Mouse (Mus musculus) heart, adult 2 months (tissue): ENCODE measurements around the gene Tmem94.

ENCODE experiments used
- CTCF ChIP-seq: fragments of 200-600 bp; IDR thresholded peaks from 2 replicates; pipeline ENCODE4 v1.8.1; 2022; ENCODE audit warnings: antibody characterized with exemption, mild to moderate bottlenecking, moderate library complexity
- EP300 ChIP-seq: fragments of 200-500 bp; IDR thresholded peaks from 2 replicates; pipeline ENCODE4 v1.6.1; 2011; ENCODE audit warnings: low read depth, low read length, control low read depth; ENCODE audit not compliant: insufficient read depth
- POLR2A ChIP-seq: fragments of 200-500 bp; IDR thresholded peaks from 2 replicates; pipeline ENCODE4 v1.6.1; 2011; ENCODE audit warnings: mild to moderate bottlenecking, low read depth, low read length, control low read depth; ENCODE audit not compliant: insufficient read depth

DNA sequence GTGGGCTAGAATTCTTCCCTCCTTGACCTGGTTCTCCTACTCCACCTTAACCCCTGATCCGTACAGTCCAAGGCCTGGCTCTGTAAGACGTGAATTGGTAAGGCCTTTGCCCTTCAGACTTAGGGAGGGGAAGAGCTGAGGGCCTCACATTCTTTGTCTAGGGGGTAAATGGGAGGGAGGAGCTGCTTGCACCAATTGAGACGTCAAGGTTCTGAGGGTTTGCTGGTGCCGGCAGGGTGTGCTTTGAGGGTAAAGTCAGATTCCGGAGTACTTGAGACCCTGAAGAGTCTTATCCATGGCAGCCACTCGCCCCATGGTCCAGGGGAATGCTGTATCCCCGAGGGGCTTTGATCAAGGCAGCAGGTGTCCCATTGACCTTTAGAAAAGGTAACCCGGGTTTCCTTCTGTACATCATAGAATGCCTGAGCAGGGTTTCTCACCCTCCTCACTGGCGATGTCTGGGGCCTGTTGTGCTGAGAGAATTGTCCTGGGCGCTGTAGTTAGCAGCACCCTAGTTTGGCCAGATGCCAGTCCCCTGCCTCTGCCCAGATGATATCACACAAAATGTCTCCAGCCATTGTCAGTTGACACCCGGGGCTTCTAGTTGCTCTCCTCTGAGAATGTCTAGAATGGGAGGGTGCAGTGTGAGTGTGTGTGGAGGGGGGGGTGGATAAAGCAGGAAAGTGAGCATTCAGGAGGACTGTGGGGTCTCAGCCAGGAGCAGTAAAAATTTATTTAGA lies 71.6 kb downstream of the Tmem94 start:
- TF ChIP-seq POLR2A: no peak
- no peak for TF ChIP-seq CTCF
- no peak for TF ChIP-seq EP300
